Mouse (Mus musculus) liver, adult 2 months (tissue): Measurements from ENCODE around the gene Tpm4. TPM values are rescaled to one million over a fixed set of nuclear protein-coding genes. Genes with fewer than 3 reads are reported as not detected.

Experiments used
- DNase-seq: peaks from one replicate; pipeline ENCODE4 v3.0.0-alpha.2; 2011; ENCODE audit warnings: low read depth, low spot score; ENCODE audit errors: extremely low read depth
- H3K27ac ChIP-seq: fragments of 200-500 bp; replicated peaks from 2 replicates; pipeline ENCODE4 v1.5.1; 2012; ENCODE audit warnings: low read depth, mild to moderate bottlenecking, control low read depth, inconsistent platforms, low read length; ENCODE audit not compliant: insufficient read depth
- H3K27me3 ChIP-seq: fragments of 200-500 bp; 2 replicates; pipeline ENCODE4 v1.6.1; 2012; ENCODE audit warnings: mild to moderate bottlenecking, moderate library complexity, low read length, inconsistent platforms; ENCODE audit not compliant: control insufficient read depth, insufficient read depth
- H3K36me3 ChIP-seq: fragments of 200-500 bp; 2 replicates; pipeline ENCODE4 v1.6.1; 2012; ENCODE audit warnings: low read length, inconsistent platforms; ENCODE audit not compliant: control insufficient read depth, insufficient read depth
- H3K4me1 ChIP-seq: fragments of 200-500 bp; 2 replicates; pipeline ENCODE4 v1.6.1; 2011; ENCODE audit warnings: low read length; ENCODE audit not compliant: control insufficient read depth, insufficient read depth
- H3K4me3 ChIP-seq: fragments of 200-500 bp; 2 replicates; pipeline ENCODE4 v1.5.1; 2011; ENCODE audit warnings: low read depth, mild to moderate bottlenecking, control low read depth, low read length, moderate library complexity; ENCODE audit not compliant: insufficient read depth
- H3K79me2 ChIP-seq: fragments of 200-500 bp; 2 replicates; pipeline ENCODE4 v1.6.1; 2012; ENCODE audit warnings: inconsistent platforms, mild to moderate bottlenecking, low read length, moderate library complexity; ENCODE audit not compliant: control insufficient read depth, insufficient read depth
- H3K9ac ChIP-seq: fragments of 200-500 bp; 2 replicates; pipeline ENCODE4 v1.6.1; 2012; ENCODE audit warnings: low read depth, mild to moderate bottlenecking, control low read depth, inconsistent platforms, low read length
- CTCF ChIP-seq: fragments of 200-500 bp; IDR thresholded peaks from 2 replicates; pipeline ENCODE4 v1.5.1; 2011; ENCODE audit warnings: low read depth, low read length, control low read depth
- POLR2A ChIP-seq: fragments of 200-500 bp; IDR thresholded peaks from 2 replicates; pipeline ENCODE4 v1.6.1; 2011; ENCODE audit warnings: low read length, control low read depth; ENCODE audit not compliant: insufficient read depth; ENCODE audit errors: extremely low read depth
- WGBS: fragments of 180-500 bp; shearing (Covaris S2); methylation state at CpG from one replicate; pipeline ENCODE4 v1.1.7; 2018; 5-methylcytosine and 5-hydroxymethylcytosine counted together
- polyA plus RNA-seq: library from polyadenylated mRNA; depleted of rRNA; stranded (reverse); fragments of >200 nt; gene quantifications from 2 replicates; pipeline ENCODE4 v1.2.3, GENCODE M21; 2012
- total RNA-seq: library from RNA; depleted of rRNA; stranded (reverse); fragments of >200 nt; gene quantifications from 2 replicates; pipeline ENCODE4 v1.2.3, GENCODE M21; 2014

Gene Tpm4
- total and polyA plus RNA-seq, 2 experiments, result 10.1 to 23.8 TPM

DNA sequence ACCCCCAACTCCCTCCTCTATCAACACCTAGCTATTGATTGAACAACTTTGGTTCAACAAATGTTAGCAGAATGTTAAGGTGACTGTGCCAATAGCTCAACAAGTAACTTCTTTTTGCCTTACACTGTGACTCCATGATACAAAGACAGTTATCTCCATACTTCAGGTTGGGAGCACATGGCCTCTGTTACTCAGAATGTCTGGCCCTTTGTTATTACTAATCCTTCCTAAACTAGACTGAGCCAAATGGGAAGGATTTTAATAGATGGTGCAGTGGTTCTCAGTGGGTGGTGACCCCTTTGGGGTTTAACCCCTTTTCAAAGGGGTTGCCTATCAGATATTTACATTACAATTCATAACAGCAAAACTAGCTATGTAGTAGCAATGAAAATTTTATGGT, 18.6 kb downstream of the Tpm4 start:
- peaks cover 3% of the 10 kb centered on the region; the same call in 1 of the 2 replicates for H3K4me1 ChIP-seq
- no peak for TF ChIP-seq POLR2A
- TF ChIP-seq CTCF, result no peak
- peaks cover 16% of the 10 kb centered on the region for H3K36me3 ChIP-seq
- no peaks in the 10 kb centered on the region for H3K27me3 ChIP-seq
- DNase-seq, result no peak
- no peak overlapping the region for H3K9ac ChIP-seq
- H3K27ac ChIP-seq, result no peak overlapping the region
- H3K79me2 ChIP-seq, result peaks cover 3% of the 10 kb centered on the region; the same call in 1 of the 2 replicates
- no peak overlapping the region for H3K4me3 ChIP-seq

DNA sequence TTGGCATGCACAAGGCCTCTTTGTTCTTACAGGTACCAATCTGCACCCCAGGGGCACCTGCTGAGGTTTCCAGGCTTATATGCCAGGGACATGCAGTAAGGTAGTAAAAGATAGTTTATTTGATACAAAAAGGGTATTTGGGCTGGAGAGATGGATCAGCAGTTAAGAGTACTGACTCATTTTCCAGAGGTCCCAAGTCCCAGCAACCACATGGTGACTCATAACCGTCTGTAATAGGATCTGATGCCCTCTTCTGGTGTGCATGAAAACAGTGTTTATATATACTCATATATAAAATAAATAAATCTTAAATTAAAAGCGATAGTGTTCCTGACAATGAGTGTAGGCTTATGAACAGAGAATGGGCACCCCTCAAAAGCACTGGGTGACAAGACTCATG, 23.3 kb downstream of the Tpm4 start:
- Histone ChIP-seq H3K4me1 (peaks cover 13% of the 10 kb centered on the region), H3K9ac (no peak overlapping the region), H3K36me3 (no peaks in the 10 kb centered on the region; the same call in 1 of the 2 replicates), H3K79me2 (peaks cover 22% of the 10 kb centered on the region; the same call in 1 of the 2 replicates), H3K27me3 (no peaks in the 10 kb centered on the region), H3K27ac (no peak overlapping the region), H3K4me3 (no peak overlapping the region)
- DNase-seq, result no peak
- WGBS, result 88% methylated on average over 2 of the region's 2 CpGs
- TF ChIP-seq POLR2A, result no peak
- TF ChIP-seq CTCF, result no peak

DNA sequence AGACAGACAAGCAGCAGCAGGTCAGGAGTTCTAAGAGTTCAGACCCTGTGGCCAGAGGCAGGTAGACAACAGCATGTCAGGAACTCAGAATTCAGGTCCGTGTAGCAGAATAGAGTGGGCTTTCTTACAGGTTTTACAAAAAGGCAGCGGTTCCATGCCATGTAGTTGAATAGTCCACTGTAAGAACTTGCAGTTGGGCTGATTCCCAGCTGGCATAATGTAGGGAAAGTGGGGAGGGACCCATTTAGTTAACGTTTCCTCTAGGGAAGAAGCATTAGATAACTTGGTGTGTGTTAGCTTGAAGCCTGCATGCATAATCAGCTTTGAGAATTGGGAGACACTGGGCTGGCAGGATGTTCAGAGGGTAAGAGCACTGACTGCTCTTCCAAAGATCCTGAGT, 24.0 kb downstream of the Tpm4 start:
- 74% methylated on average over 3 of the region's 3 CpGs for WGBS
- H3K4me1 ChIP-seq, result peaks cover 13% of the 10 kb centered on the region
- TF ChIP-seq POLR2A (no peak), CTCF (no peak)

DNA sequence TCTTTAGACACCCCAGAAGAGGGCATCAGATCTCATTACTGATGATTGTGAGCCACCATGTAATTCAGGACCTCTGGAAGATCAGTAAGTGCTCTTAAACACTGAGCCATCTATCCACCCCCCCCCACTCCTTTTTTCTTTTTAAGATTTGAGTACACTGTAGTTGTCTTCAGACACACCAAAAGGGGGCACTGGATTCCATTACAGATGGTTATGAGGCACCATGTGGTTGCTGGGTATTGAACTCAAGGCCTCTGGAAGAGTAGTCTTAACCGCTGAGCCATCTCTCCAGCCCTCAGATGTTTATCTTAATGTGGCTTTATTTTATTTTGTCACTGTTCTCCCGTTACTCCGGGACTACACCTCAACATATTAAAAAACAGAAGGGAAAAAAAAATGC, 25.2 kb downstream of the Tpm4 start:
- H3K4me1 ChIP-seq, result peaks cover 11% of the 10 kb centered on the region
- no peaks in the 10 kb centered on the region for H3K27me3 ChIP-seq
- 39% methylated on average over 3 of the region's 3 CpGs for WGBS
- H3K9ac ChIP-seq, result no peak overlapping the region
- DNase-seq, result no peak
- peak overlapping the region; percentile 80; the same call in 1 of the 2 replicates for H3K4me3 ChIP-seq
- H3K36me3 ChIP-seq, result peaks cover 3% of the 10 kb centered on the region; the same call in 1 of the 2 replicates
- H3K79me2 ChIP-seq, result peaks cover 24% of the 10 kb centered on the region; the same call in 1 of the 2 replicates
- H3K27ac ChIP-seq, result no peak overlapping the region
- no peak for TF ChIP-seq CTCF
- TF ChIP-seq POLR2A, result no peak

More for the DNA sequence above, 24.0 kb downstream of the Tpm4 start:
- Histone ChIP-seq H3K27ac (no peak overlapping the region), H3K9ac (no peak overlapping the region), H3K79me2 (peaks cover 22% of the 10 kb centered on the region; the same call in 1 of the 2 replicates), H3K36me3 (no peaks in the 10 kb centered on the region; the same call in 1 of the 2 replicates), H3K4me3 (no peak overlapping the region), H3K27me3 (no peaks in the 10 kb centered on the region)
- DNase-seq, result no peak

DNA sequence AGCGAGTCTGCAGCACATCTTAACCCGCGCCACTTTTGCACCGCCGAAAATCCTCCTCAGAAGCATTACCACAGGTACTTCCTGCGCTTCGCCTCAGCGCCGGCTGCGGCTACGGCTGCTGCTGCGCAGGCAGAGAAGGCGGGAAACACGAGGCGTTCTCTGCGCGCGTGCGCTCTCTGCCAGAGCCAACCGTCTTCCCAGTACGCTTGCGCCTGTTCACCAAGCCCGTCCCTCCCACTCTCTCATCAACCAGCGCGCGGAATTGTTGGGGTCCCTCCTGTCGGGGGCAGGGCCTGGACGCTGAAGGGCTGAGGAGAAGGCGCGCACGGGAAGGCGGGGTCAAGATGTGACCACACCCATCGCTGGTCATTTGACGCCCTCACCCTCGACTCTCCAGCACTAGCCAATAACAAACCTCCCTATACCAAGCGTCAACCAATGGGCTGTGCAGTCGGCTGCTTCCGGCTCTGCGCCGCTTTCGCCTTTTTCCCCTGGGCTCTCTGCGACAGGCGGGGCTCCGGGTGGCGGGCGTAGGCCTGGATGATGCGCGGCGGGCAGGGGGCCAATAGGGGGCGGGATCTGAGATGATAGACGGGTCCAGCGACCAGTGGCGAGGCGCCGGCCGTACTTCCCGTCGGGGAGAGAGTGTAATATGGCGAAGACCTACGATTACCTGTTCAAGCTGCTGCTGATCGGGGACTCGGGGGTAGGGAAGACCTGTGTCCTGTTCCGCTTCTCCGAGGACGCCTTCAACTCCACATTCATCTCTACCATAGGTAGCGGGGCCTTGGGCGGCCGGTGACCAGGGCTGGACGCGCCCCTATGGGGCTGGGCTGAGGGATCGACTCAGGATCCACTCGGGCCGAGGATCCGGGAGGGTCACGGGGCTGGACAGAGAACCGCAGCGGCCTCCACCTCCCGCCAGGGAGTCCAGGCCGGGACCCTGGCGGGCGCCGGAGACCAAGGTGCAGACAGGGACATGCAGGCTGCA, 26.2 kb downstream of the Tpm4 start, which contains the start of gene Rab8a:
Rab8a (plus strand) TSS at position 494 of the 991 bp plus-strand sequence.
- H3K27me3 ChIP-seq, result no peaks in the 10 kb centered on the region
- TF ChIP-seq CTCF (no peak), POLR2A (peak; percentile 81; the same call in 1 of the 2 replicates)
- peak within 1 kb of the TSS; percentile 90 for H3K4me3 ChIP-seq
- peak; percentile 99 for DNase-seq
- WGBS, result under 1% methylated on average over 82 of the region's 82 CpGs
- peak within 1 kb of the TSS; percentile 87 for H3K27ac ChIP-seq
- peaks cover 3% of the 10 kb centered on the region; the same call in 1 of the 2 replicates for H3K36me3 ChIP-seq
- peaks cover 31% of the 10 kb centered on the region; the same call in 1 of the 2 replicates for H3K79me2 ChIP-seq
- H3K4me1 ChIP-seq, result peaks cover 11% of the 10 kb centered on the region
- H3K9ac ChIP-seq, result peak within 1 kb of the TSS; percentile 91

DNA sequence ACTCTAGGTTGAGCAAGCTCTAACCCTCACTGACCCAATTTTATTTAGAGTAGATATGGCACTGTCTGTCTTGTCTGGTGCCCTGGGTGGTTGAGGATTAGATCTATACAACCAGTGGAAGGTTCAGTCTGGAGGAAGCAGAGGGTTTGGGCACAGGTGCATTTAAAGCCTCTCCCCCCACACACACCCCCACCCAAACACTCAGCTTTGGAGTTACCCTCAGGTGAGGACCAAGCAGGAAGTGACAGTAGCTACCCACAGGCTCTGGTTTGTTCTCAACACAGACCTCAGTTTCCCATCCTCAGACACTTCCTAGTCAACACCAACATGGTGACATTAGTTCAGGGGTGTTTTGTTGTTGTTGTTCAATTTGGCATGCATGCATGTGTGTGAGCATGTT, 28.0 kb downstream of the Tpm4 start:
- Histone ChIP-seq H3K4me3 (no peak overlapping the region), H3K27me3 (no peaks in the 10 kb centered on the region), H3K9ac (no peak overlapping the region), H3K27ac (no peak overlapping the region), H3K4me1 (peaks cover 11% of the 10 kb centered on the region), H3K79me2 (peaks cover 29% of the 10 kb centered on the region; the same call in 1 of the 2 replicates), H3K36me3 (peaks cover 3% of the 10 kb centered on the region; the same call in 1 of the 2 replicates)
- no peak for TF ChIP-seq CTCF
- TF ChIP-seq POLR2A, result no peak
- no peak for DNase-seq
